Mouse (Mus musculus) intestine, embryonic 15.5 days (tissue): ENCODE measurements around the gene Atrx. TPM values are rescaled to one million over a fixed set of nuclear protein-coding genes. Genes with fewer than 3 reads are reported as not detected.
"Not testable (repeated sequence)": the region's sequence is repeated elsewhere in the genome, so short reads cannot be mapped to it uniquely, and the experiment has no call there.

Experiments used
- ATAC-seq: fragments of 200-750 bp; cut with Nextera tagmentation; 2 replicates; pipeline ENCODE4 v1.8.0; 2017; ENCODE audit warnings: moderate TSS enrichment, moderate library complexity
- H3K27ac ChIP-seq: fragments of 300-500 bp; sonication (generic); 2 replicates; pipeline ENCODE4 v1.5.1; 2015; ENCODE audit warnings: mild to moderate bottlenecking, inconsistent platforms
- H3K27me3 ChIP-seq: fragments of 300-500 bp; sonication (generic); replicated peaks from 2 replicates; pipeline ENCODE4 v1.6.1; 2015; ENCODE audit warnings: inconsistent platforms
- H3K36me3 ChIP-seq: fragments of 300-500 bp; sonication (generic); 2 replicates; pipeline ENCODE4 v1.6.1; 2015; ENCODE audit warnings: inconsistent platforms
- H3K4me1 ChIP-seq: fragments of 300-500 bp; sonication (generic); replicated peaks from 2 replicates; pipeline ENCODE4 v1.6.1; 2015; ENCODE audit warnings: inconsistent platforms
- H3K4me2 ChIP-seq: fragments of 300-500 bp; sonication (generic); replicated peaks from 2 replicates; pipeline ENCODE4 v1.6.1; 2015; ENCODE audit warnings: mild to moderate bottlenecking, inconsistent platforms
- H3K4me3 ChIP-seq: fragments of 300-500 bp; sonication (generic); replicated peaks from 2 replicates; pipeline ENCODE4 v1.5.1; 2015; ENCODE audit warnings: inconsistent platforms
- H3K9ac ChIP-seq: fragments of 300-500 bp; sonication (generic); 2 replicates; pipeline ENCODE4 v1.6.1; 2015; ENCODE audit warnings: inconsistent platforms
- H3K9me3 ChIP-seq: fragments of 300-500 bp; sonication (generic); 2 replicates; pipeline ENCODE4 v1.6.1; 2016; ENCODE audit warnings: inconsistent platforms
- WGBS: fragments of 180-500 bp; shearing (Covaris S2); methylation state at CpG from one replicate; pipeline ENCODE4 v1.1.7; 2015; 5-methylcytosine and 5-hydroxymethylcytosine counted together
- polyA plus RNA-seq: library from polyadenylated mRNA; unstranded; fragments of >200 nt; fragmentation: Nextera tagmentation; extraction: Ambion mirVana; gene quantifications from 2 replicates; pipeline ENCODE4 v1.2.1, GENCODE M21; 2015

Atrx gene
- polyA plus RNA-seq, 1 experiment from 2014 or later: 146 TPM

GRCm38 (mm10) chrX:105922986-105923385, 6.2 kb downstream of the Atrx start:
- WGBS: 90% methylated on average over 7 of the region's 7 CpGs

GRCm38 (mm10) chrX:105921421-105921820, 7.8 kb downstream of the Atrx start:
- no peaks in the 10 kb centered on the region for H3K36me3 ChIP-seq
- no peak overlapping the region for H3K9ac ChIP-seq
- no peak overlapping the region for H3K4me2 ChIP-seq
- H3K4me3 ChIP-seq: no peak overlapping the region
- WGBS: 87% methylated on average over 2 of the region's 2 CpGs
- no peaks in the 10 kb centered on the region for H3K27me3 ChIP-seq
- no peaks in the 10 kb centered on the region for H3K9me3 ChIP-seq
- no peak for ATAC-seq
- H3K4me1 ChIP-seq: no peaks in the 10 kb centered on the region
- H3K27ac ChIP-seq: no peak overlapping the region

More at GRCm38 (mm10) chrX:105922986-105923385, 6.2 kb downstream of the Atrx start:
- H3K36me3 ChIP-seq, H3K9ac ChIP-seq, H3K4me1 ChIP-seq, H3K9me3 ChIP-seq, H3K4me3 ChIP-seq, H3K27me3 ChIP-seq, H3K27ac ChIP-seq, ATAC-seq, H3K4me2 ChIP-seq: not testable (repeated sequence)

GRCm38 (mm10) chrX:105911728-105912127, 17.5 kb downstream of the Atrx start:
- Histone ChIP-seq H3K4me3 (no peak overlapping the region), H3K9me3 (no peaks in the 10 kb centered on the region), H3K27me3 (no peaks in the 10 kb centered on the region), H3K36me3 (no peaks in the 10 kb centered on the region), H3K27ac (no peak overlapping the region), H3K4me1 (no peaks in the 10 kb centered on the region), H3K4me2 (no peak overlapping the region), H3K9ac (no peak overlapping the region)
- ATAC-seq: no peak
- 50% methylated on average over 3 of the region's 3 CpGs for WGBS

DNA sequence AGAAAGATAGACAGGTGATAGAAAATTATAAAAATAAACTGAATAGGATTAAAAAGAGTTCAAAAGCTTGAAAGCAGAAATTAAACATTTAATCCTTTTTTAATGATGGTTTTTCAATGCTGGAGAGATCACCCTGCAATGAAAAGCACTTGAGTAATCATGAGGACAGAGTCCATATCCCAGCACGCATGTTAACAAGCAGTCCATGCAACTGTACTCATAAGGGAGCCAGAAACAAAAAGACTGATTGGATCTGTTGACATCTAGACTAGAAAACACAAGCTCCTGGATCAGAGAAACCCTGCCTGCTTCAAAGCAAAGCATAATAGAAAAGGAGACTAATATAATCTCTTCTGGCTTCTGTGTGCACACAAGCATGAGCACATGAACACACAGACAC, 27.6 kb downstream of the Atrx start:
- no peak for ATAC-seq
- WGBS: 74% methylated on average over 1 of the region's 1 CpGs

GRCm38 (mm10) chrX:105886921-105887320, 42.3 kb downstream of the Atrx start:
- no peak overlapping the region for H3K9ac ChIP-seq
- H3K36me3 ChIP-seq: no peaks in the 10 kb centered on the region
- ATAC-seq: no peak
- no peaks in the 10 kb centered on the region for H3K27me3 ChIP-seq
- H3K4me2 ChIP-seq: no peak overlapping the region
- WGBS: 63% methylated on average over 2 of the region's 2 CpGs
- H3K27ac ChIP-seq: no peak overlapping the region
- H3K4me3 ChIP-seq: no peak overlapping the region
- no peaks in the 10 kb centered on the region for H3K4me1 ChIP-seq
- no peaks in the 10 kb centered on the region for H3K9me3 ChIP-seq

More for the DNA sequence above, 27.6 kb downstream of the Atrx start:
- Histone ChIP-seq H3K27me3 (no peaks in the 10 kb centered on the region), H3K9ac (no peak overlapping the region), H3K4me3 (no peak overlapping the region), H3K9me3 (no peaks in the 10 kb centered on the region), H3K27ac (no peak overlapping the region), H3K4me1 (no peaks in the 10 kb centered on the region), H3K36me3 (no peaks in the 10 kb centered on the region), H3K4me2 (no peak overlapping the region)

DNA sequence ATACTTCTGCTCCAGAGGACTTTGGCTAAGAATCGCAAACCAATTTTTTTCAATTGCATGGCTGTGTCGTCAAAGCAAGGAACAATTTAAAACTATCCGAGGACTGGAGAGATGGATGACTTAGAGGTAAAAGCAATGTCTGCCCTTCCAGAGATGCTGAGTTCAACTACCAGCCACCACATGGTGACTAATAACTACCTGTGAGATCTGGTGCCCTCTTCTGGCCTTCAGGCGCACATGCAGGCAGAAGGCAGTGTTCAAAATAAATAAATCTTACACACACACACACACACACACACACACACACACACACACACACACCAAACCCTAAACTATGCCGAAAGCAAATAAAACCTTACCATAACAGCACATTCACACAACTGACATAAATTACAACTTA, 64.8 kb downstream of the Atrx start:
- H3K9me3 ChIP-seq: no peaks in the 10 kb centered on the region
- no peak for ATAC-seq
- 81% methylated on average over 5 of the region's 5 CpGs for WGBS

GRCm38 (mm10) chrX:105824462-105824861, 104.7 kb downstream of the Atrx start:
- no peak overlapping the region for H3K4me3 ChIP-seq
- ATAC-seq: no peak
- WGBS: 88% methylated on average over 5 of the region's 5 CpGs

More for the DNA sequence above, 64.8 kb downstream of the Atrx start:
- H3K27me3 ChIP-seq: no peaks in the 10 kb centered on the region
- no peak overlapping the region for H3K27ac ChIP-seq
- no peaks in the 10 kb centered on the region for H3K4me1 ChIP-seq
- no peak overlapping the region for H3K4me2 ChIP-seq
- H3K36me3 ChIP-seq: no peaks in the 10 kb centered on the region
- no peak overlapping the region for H3K4me3 ChIP-seq
- no peak overlapping the region for H3K9ac ChIP-seq

GRCm38 (mm10) chrX:105794806-105795403, 134.3 kb downstream of the Atrx start:
- no peak overlapping the region for H3K27ac ChIP-seq
- no peaks in the 10 kb centered on the region for H3K27me3 ChIP-seq
- no peaks in the 10 kb centered on the region for H3K36me3 ChIP-seq
- H3K4me2 ChIP-seq: no peak overlapping the region
- no peaks in the 10 kb centered on the region for H3K4me1 ChIP-seq
- H3K4me3 ChIP-seq: no peak overlapping the region
- H3K9me3 ChIP-seq: no peaks in the 10 kb centered on the region
- 59% methylated on average over 8 of the region's 8 CpGs for WGBS
- ATAC-seq: peak; percentile 45; the same call in 1 of the 2 replicates
- no peak overlapping the region for H3K9ac ChIP-seq

More at GRCm38 (mm10) chrX:105824462-105824861, 104.7 kb downstream of the Atrx start:
- H3K27me3 ChIP-seq: no peaks in the 10 kb centered on the region
- H3K9me3 ChIP-seq: no peaks in the 10 kb centered on the region
- no peak overlapping the region for H3K9ac ChIP-seq
- H3K4me2 ChIP-seq: no peak overlapping the region
- H3K27ac ChIP-seq: no peak overlapping the region
- H3K4me1 ChIP-seq: no peaks in the 10 kb centered on the region
- H3K36me3 ChIP-seq: no peaks in the 10 kb centered on the region

DNA sequence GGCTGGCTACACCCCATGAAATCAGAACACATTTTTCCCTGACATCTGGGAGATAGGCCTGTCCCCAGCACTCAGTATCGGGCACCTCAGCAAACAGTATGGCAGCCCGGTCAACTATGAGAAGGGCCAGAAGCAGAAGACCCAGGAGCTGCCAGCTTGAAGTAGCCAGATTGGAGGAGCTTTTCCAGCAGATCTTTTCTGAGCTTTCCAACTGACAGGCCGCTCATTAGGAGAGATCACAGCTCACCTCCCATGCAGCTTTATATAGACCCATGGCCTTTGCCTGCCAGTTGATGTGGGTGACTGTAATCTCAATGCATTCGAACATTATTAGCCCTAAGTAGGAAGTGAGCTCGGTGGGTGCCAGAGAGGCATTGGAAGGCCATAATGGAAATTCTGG, 155.9 kb downstream of the Atrx start:
- no peak overlapping the region for H3K4me2 ChIP-seq
- no peak for ATAC-seq
- no peak overlapping the region for H3K9ac ChIP-seq
- no peaks in the 10 kb centered on the region; the same call in 1 of the 2 replicates for H3K27me3 ChIP-seq
- no peaks in the 10 kb centered on the region for H3K9me3 ChIP-seq
- 88% methylated on average over 5 of the region's 5 CpGs for WGBS
- no peak overlapping the region for H3K27ac ChIP-seq
- no peaks in the 10 kb centered on the region for H3K4me1 ChIP-seq
- no peaks in the 10 kb centered on the region for H3K36me3 ChIP-seq
- no peak overlapping the region for H3K4me3 ChIP-seq

GRCm38 (mm10) chrX:105767932-105768331, 161.3 kb downstream of the Atrx start:
- Histone ChIP-seq H3K9ac (no peak overlapping the region), H3K4me3 (no peak overlapping the region), H3K27me3 (peaks cover 28% of the 10 kb centered on the region), H3K9me3 (no peaks in the 10 kb centered on the region), H3K27ac (no peak overlapping the region), H3K4me2 (no peak overlapping the region), H3K36me3 (no peaks in the 10 kb centered on the region), H3K4me1 (0 out of 2 replicates have a peak, but pooled peaks cover 8% of the 10 kb centered on the region)
- ATAC-seq: no peak
- WGBS: 73% methylated on average over 3 of the region's 3 CpGs

- no peak overlapping the region for H3K9ac ChIP-seq
- 43% methylated on average over 9 of the region's 9 CpGs for WGBS
- H3K4me3 ChIP-seq: no peak overlapping the region
- H3K4me1 ChIP-seq: 0 out of 2 replicates have a peak, but pooled peaks cover 8% of the 10 kb centered on the region
- no peaks in the 10 kb centered on the region for H3K36me3 ChIP-seq
- no peak overlapping the region for H3K27ac ChIP-seq
- peaks cover 33% of the 10 kb centered on the region for H3K27me3 ChIP-seq
- no peak for ATAC-seq
- H3K9me3 ChIP-seq: no peaks in the 10 kb centered on the region
- no peak overlapping the region for H3K4me2 ChIP-seq
Measured at GRCm38 (mm10) chrX:105767177-105767764, 161.9 kb downstream of the Atrx start.

GRCm38 (mm10) chrX:105766013-105766412, 163.2 kb downstream of the Atrx start:
- Histone ChIP-seq H3K27me3 (peaks cover 33% of the 10 kb centered on the region), H3K4me1 (0 out of 2 replicates have a peak, but pooled peaks cover 8% of the 10 kb centered on the region), H3K9ac (no peak overlapping the region), H3K9me3 (no peaks in the 10 kb centered on the region), H3K36me3 (no peaks in the 10 kb centered on the region), H3K4me3 (no peak overlapping the region), H3K4me2 (no peak overlapping the region), H3K27ac (no peak overlapping the region)
- ATAC-seq: no peak
- 61% methylated on average over 6 of the region's 6 CpGs for WGBS
